Comparison of ENCODE assay signal across 8 mouse cellular contexts in the genomic region with DNA sequence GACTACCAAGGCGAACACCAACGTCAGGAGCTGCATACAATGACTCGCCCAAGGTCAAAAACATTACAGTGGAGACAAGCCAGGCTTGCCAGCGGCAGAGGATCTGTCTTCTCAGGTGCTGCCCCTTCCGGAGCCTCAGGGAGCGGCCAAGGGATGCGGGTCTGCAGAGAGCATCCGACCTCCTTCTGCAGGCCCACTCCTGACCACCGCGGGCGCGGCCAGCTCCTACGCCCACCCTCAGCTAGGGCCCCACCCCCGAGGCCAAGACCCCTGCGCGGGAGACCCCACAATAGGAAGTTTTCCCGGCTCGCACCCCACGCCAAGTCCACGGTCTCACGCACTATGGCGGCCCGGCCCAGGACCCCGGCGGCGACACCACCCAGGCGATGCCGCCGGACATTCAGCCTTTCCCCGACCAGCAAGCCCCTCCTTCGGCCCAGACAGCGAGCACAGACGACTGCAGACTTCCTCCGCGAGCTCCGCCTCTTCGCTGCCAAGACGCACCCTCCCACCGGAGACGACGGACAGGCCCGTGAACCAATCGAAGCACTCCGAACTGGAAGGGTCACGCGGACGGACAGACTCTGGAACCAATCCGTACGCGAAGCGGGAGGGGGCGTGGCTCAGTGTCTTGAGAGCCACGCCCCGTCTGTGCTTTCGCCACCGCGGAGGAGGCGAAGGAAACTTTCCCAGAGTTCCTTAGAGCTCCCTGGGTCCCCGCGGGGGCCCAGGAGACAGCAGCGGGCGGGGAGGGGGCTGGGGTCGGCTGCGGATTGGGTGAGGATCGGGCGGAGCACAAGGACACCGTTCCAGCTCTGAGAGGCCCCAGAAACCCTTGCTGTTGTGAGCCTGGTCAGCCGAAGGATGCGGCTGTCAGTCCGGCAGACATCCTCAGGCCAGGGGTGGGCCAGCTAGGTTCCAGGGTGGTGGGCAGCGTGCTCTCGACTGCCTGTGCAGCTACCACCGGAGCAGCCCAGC. TPM values are rescaled to one million over a fixed set of nuclear protein-coding genes. Genes with fewer than 3 reads are reported as not detected.
DNase-seq lines count a peak whose midpoint lies in the region; ATAC-seq lines count a peak whose summit lies in the region.

A gene (minus strand): TSS at position 492 of the 978 bp plus-strand sequence.
A gene (plus strand): TSS at position 786 of the 978 bp plus-strand sequence.

- whole genome bisulfite sequencing in lung, embryonic 16.5 days, result under 1% methylated on average over 73 of the region's 73 CpGs

- H3K4me2 ChIP-seq in lung, embryonic 16.5 days (ENCODE audit: low read depth, low read length), result peak within 1 kb of the TSS; percentile 84

- peak within 1 kb of the TSS; percentile 90 for H3K9ac ChIP-seq in lung, embryonic 16.5 days (ENCODE audit: low read length)

- ATAC-seq in hematopoietic stem cell, adult 5-6 weeks (replicated peaks in 1 of 2; ENCODE audit: insufficient read depth in 1 of 2, low FRiP score in 2 of 2, low TSS enrichment in 1 of 2, low read depth in 1 of 2, poor library complexity in 2 of 2, severe bottlenecking in 2 of 2), result peak; percentile 94 to 96
- ATAC-seq in lung, embryonic 16.5 days (ENCODE audit: low read depth), result peak; percentile 96

- peaks cover 10% of the 10 kb centered on the region for H3K36me3 ChIP-seq in lung, embryonic 16.5 days (ENCODE audit: control insufficient read depth, insufficient read depth, low read length)

- peaks cover 18% of the 10 kb centered on the region for H3K4me1 ChIP-seq in lung, embryonic 16.5 days (replicated peaks; ENCODE audit: control insufficient read depth, insufficient read depth, low read length)

- no peaks in the 10 kb centered on the region for H3K9me3 ChIP-seq in lung, embryonic 16.5 days (ENCODE audit: control insufficient read depth, low read length)

- peak; percentile 98 for DNase-seq in MEL-GATA-1-ER (ENCODE audit: extremely low read depth, low read depth)
- DNase-seq in cerebellum, adult 8-10 months, result peak; percentile 100
- DNase-seq in forelimb bud, embryonic 11.5 days (ENCODE audit: low read depth, low spot score), result peak; percentile 100
- peak; percentile 99 for DNase-seq in layer of hippocampus, adult 9-10 months (ENCODE audit: low spot score)
- peak; percentile 100 for DNase-seq in ovary, postnatal 10 days (ENCODE audit: low spot score)
- DNase-seq in thymus, postnatal 10 days (ENCODE audit: low spot score in 2 of 2), result peak; percentile 100

- H3K27me3 ChIP-seq in lung, embryonic 16.5 days (ENCODE audit: control insufficient read depth, insufficient read depth, low read depth, low read length), result no peaks in the 10 kb centered on the region

- peak within 1 kb of the TSS; percentile 97 for H3K27ac ChIP-seq in lung, embryonic 16.5 days (ENCODE audit: low read length)

- peak within 1 kb of the TSS; percentile 80 for H3K4me3 ChIP-seq in lung, embryonic 16.5 days (ENCODE audit: low read length)

RNA-seq across cellular contexts. Expression of the first gene that starts in this region (rescaled TPM):
- 70.5 and 115 TPM in 2 replicates for total RNA-seq in hematopoietic stem cell, adult 5-6 weeks (2017)
- polyA plus RNA-seq in lung, embryonic 16.5 days (2015; fragmentation: Nextera tagmentation; extraction: Ambion mirVana), result 117 and 119 TPM in 2 replicates

RNA-seq across cellular contexts. Expression of the second gene that starts in this region (rescaled TPM):
- total RNA-seq in hematopoietic stem cell, adult 5-6 weeks (2017), result 28.1 and 44.2 TPM in 2 replicates
- 38.6 and 40.6 TPM in 2 replicates for polyA plus RNA-seq in lung, embryonic 16.5 days (2015; fragmentation: Nextera tagmentation; extraction: Ambion mirVana)

Comparison
In these comparisons a context has a peak if more than half of its experiments do, and no peak if none do; other contexts are left out.
1. Peak in every context shown above with its lines: DNase-seq, ATAC-seq, H3K4me3 ChIP-seq and H3K27ac ChIP-seq.